Mouse (Mus musculus) E14TG2a.4 (cell line): Measurements from ENCODE around the gene Grm8.

Experiments used
- CTCF ChIP-seq: conservative IDR thresholded peaks from 2 replicates; pipeline ENCODE4 v1.5.1; 2014; ENCODE audit warnings: low read length
- POU5F1 ChIP-seq: IDR thresholded peaks from 2 replicates; pipeline ENCODE4 v1.6.1; 2014; ENCODE audit warnings: low read length, borderline replicate concordance

- peak; percentile 21 for TF ChIP-seq CTCF
- TF ChIP-seq POU5F1, result no peak
Measured at GRCm38 (mm10) chr6:27963887-27964286, 171.1 kb downstream of the Grm8 start.
